Mouse (Mus musculus) embryo, embryonic 11 days (tissue): ENCODE measurements around the gene Zfp622.
A peak's percentile ranks its signal among the peaks of the same experiment; 100 is the strongest.

Experiments
- DNase-seq: peaks from one replicate; pipeline ENCODE4 v3.0.0-alpha.2; 2015

The Zfp622 gene

DNA sequence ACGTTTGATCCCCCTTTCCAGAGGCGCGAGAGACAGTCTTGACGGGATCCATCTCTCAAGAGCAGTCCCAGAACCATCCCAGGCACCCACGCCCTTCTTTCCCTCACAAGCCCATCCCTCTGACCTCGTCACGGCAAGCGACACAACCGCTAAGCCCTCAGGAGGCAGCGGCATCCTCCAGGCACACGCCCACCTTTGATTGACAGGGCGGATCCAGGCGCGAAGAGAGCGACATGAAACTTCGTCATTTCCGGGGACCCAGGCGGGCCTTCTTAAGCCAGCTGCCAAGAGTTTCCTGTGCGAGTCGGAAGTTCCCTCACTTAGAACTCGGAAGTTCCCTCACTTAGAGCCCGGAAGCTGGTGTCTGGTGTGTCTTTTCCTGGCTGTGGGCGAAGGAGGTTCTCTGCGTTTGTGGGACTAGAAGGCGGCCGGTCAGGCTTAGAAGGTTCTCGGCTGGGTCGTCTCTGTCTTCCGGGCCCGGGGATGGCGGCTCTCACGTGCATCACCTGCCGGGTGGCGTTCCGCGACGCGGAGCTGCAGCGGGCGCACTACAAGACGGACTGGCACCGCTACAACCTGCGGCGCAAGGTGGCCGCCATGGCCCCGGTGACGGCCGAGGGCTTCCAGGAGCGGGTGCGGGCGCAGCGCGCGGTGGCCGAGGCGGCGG lies at the start of gene Zfp622:
Gene Zfp622, plus strand, starts transcription at position 300 of the 667 bp plus-strand sequence.
- peak; percentile 99 for DNase-seq

DNA sequence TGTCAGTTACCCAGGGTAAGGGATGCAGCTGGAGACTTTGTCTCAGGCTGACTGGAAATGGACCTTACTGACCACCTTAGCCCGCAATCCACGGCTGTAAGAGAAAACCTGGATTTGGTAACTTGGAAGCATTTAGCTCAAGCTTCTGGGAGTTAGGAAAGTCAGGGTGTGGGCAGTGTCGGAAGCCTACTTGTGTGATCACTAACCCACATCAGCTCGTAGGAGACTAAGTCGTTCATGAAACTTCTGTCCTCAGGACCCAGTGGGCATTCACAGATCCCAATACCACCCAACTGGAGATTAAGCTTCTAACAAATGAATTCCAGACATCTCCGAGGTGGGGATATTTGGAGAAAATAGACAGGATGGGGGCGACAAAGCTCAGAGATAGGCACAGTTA lies 49.8 kb upstream of the Zfp622 start:
- no peak for DNase-seq

DNA sequence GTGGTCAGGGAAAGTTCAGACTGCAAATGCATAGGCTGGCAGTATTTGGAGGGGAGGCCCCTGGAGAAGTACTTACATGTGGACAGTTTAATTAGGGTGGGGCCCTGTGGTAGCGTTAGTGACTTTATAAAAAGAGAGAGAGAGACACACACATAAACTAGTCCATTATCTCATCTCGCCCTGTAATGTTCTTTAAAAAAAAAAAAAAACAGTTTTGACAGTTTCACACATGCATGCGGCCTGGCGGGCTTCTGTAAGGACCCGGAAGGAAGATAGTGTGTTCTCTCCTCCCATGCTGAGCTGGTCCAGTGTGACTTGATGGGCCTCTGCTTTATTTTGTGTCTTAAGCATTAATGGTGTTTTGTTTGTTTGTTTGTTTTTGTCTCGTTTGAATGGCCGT lies 45.7 kb upstream of the Zfp622 start:
- DNase-seq = no peak

DNA sequence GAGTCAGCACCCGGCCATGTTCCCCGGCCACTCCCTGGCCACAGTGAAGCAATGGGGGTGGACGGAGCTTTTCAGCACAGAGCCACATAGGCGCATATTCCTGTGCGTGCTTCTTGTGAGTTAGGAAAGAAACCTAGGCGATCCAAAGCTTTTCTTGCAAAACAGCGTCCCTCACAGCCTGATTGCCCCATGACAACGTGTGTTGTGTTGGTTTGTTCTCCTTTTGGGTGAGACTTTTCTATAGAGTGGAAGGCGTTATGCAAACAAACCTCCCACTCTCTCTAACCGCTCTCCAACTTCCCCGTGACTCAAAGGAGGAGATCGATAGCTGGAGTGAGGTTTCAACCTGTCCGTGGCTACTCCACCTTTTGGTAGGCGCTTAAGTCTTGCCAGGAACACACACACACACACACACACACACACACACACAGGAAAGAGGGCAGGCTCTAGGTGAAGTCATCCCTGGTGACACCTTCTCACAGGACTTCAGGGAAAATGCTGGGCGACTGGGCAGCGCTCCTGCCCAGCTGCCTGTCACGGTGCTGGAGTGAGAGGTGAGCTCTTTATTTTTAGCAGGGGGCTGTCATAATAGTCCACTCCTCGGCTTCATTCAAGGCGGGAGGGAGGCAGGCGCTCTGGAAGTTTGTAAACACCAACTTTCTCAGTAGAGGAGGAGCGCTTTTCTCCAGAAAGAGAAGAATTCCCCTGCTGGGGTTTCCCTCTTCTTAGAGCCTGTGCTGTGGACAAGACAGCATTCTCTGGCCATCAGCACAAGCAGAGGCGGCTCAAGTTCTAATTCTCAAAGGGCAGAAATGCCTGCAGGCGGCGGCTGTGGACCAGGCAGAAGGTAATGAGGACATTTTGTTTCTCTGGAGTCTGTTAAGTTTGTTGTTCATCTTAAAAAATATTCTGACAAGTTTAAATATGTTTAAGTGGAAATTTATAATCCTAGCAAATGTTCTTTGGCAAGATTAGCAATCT lies 43.5 kb upstream of the Zfp622 start:
- peak; percentile 24 for DNase-seq

DNA sequence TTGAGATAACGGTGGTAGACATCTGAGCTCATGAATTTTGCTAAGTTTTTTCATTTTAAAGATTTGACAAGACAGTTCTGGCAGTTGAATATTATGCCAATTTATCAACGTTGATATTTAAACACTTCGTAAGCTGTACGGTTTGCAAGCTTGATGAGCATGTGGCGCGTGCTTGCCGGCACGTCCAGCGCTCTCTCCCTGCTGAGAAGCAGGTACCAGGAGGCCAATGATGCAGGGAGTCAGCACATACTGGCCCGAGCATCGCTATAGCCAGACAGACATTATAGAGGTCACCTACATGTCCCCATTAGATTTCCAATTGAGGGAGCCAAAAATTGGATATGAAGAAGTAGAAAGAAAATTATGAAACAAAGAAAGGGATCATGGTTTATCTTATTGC lies 42.7 kb upstream of the Zfp622 start:
- DNase-seq = no peak

DNA sequence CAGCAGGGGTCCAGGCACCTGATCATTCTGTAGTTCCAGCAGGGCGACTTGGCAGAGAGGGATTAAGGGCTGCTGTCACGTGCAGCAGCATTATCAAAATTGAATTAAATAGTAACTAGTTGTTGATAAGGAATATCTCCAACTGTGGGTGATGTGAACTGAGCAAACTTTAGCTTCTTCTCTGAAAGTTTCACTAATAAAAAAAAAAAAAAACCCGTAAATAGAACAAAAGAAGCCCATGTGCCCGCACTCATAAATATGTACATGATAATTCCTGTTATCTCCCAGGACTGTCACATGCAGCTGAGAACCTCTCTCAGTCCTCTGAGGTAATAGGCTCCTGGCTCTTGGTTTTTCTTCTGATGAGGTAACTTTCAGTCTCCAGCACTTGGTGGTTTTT lies 41.8 kb upstream of the Zfp622 start:
- no peak for DNase-seq

DNA sequence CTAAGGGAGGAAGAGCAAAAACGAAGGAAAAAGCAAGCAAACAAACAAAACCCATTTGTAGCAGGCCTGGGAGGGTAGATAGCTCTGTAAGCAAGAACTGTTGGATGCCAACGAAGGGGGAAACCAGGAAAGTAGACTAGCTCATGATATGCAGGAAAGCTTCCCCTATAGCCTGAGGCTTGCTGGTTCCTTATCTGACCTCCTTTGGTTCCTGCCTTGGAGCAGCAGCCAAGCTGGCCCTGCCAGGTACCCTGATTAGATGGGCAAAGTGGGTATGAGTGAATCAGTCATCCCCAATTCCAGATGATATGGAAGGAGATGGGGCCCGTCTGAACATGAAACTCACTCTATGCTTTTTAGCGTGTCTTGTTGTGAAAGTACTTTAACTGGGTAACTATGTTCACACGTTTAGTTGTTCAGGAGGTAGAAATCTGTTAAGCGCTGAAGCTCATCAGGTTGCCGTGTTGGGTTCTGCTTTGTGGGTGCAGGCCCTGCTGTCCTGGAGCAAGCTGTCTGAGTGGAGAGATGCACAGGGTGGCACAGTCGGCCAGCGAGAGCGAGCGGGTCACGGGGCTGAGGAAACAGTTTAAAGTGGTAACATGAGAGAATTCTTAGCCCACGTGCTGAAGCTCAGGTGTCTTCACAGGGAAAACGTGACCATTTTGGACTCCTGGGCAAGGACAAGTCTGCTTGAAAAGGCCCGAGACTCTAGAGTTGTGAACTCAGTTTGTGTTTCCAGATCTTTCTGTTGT lies 40.6 kb upstream of the Zfp622 start:
- DNase-seq = no peak

DNA sequence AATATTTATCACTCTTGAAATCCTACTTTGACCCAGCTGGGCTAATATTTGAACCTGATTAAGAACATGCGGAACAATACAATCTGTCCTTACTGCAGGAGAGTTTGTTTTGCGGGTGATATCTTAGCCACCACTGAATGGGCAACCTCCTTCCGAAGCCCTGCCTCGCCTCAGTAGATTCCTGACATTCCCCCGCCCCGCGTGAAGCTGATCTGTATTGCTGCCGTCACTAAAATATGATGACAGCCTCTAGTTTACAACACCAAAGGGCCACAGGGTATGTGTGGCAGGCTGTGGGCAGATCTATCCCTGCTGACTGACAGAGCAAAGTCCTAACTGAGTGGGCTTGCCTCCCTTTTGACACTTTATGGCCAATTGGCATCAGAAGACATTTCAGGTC lies 38.9 kb upstream of the Zfp622 start:
- DNase-seq = no peak

DNA sequence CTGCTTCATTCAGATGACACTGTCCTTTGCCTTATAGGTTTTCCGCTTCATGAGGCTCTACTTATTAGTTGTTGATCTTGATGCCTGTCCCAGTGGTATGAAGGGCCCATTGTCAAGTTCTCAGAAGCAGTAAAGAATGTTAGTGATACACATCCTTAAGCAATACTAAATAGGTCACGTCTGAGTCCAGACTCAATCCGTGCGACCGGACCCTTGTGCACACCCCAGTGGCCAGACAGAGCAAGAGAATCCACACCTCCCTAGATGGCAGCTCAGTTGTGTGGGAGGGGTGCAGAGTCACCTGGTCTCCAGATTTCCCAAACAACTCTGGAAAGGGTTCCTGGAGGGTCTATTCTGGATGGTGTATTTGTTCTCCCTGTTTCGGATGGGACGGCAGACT lies 37.7 kb upstream of the Zfp622 start:
- no peak for DNase-seq

DNA sequence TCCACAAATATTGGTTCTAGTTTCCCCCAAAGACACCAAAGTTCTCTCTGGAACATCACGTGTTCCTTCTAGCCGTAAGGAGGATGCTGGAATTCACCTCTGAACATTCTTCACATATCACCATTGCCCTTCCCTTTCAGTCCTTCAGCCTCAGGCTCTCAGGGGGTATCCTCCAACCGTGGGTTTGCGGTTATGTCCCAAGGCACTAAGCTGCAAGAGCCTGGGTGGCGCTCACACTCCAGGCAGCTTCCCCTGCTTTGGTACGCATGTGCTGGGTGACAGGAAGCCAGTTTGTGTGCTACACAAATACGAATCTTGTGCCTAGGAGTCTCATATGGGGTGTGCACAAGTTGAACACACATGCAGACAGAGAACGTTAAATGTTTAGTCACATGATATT lies 36.8 kb upstream of the Zfp622 start:
- no peak for DNase-seq

DNA sequence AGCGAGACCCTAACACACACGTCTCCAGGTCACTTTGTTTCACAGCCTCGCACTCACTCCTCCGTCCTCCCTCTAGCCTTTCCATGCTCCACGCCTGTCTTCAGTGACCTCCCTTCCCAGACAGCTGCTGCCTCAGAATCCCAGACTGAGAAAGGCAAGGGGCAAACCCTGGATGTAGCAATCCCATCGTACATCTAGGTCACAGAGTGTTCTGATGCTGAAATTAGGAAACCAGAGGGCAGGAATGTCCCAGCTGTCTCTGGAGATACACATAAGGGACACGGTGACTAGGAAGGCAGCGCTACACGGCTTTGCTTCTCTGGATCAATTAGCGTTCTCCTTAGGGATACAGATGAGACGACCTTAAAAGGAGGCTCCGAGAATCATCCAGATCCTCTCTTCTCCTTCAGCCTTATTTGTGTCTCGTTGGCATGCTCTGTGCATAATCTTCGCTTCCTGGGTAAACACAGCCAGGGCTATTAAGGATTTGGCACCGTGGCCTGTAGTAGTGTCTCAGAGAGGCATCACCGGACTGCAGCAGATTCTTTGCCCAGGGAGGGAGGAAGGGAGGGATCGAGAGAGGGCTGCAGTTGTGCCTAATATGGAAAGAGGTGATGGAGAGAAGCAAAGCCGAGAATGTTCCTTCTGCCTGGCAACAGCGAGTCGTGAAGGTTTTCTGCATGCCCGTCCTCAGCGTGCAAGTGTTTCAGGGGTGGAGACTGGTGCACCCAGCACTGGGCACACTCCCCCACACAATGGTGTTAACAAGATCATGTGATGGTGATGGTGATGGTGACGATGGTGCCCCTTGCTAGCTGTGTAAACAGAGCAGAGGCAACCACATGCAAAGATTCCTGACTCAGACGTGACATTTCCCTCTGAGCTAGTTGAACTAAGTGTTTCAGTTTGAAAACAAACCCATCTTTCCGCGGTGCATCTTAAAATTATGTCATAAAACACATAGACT lies 35.6 kb upstream of the Zfp622 start:
- no peak for DNase-seq

DNA sequence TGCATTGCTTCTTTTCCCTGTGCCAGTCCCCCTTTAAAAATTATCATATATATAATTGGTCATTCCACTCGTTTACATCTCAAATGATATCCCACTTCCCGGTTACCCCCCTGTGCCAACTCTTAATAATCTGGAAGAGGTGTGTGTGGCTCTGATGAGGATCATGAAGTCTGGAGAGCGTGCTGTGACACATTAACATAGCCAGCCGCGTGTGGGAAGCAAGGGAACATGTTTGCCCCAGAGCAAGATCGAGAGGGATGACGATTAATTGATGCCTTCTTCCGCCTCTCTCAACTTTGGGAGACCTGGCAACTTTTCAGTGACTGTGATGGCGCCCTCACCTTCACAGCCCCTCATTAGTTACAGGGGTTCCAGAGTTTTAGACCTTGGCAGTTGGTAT lies 34.5 kb upstream of the Zfp622 start:
- no peak for DNase-seq

DNA sequence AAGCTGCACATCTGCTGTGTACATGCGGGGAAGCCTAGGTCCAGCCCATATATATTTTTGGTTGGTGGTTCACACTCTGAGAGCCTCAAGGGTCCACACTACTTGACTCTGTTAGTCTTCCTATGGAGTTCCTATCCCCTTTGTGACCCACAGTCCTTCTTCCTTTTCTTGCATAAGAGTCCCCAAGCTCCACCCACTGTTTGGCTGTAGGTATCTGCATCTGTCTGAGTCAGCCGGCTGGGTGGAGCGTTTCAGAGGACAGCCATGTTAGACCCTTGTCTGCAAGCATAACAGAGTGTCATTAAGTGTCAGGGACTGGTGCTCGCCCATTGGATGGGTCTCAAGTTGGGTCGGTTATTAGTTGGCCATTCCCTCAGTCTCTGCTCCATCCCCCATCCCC lies 33.6 kb upstream of the Zfp622 start:
- DNase-seq = no peak

DNA sequence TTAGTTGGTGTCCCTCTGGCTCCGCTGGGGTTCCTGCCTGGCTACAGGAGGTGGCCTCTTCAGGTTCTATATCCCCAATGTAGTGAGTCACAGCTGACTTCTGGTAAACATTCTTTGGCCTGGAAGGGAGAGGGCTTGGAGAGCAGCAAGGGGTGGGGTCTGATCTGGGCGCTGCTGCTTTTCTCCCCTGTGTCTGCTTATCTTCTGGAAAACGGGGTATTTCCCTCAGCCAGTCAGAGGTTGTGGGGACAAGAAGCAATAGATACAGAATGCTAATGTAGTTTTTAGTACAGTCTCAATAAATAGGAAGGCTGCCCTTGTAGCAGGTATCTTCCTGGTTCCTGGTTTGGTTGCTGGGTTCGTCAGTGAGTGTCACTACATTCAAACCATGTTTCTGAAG lies 33.1 kb upstream of the Zfp622 start:
- no peak for DNase-seq

DNA sequence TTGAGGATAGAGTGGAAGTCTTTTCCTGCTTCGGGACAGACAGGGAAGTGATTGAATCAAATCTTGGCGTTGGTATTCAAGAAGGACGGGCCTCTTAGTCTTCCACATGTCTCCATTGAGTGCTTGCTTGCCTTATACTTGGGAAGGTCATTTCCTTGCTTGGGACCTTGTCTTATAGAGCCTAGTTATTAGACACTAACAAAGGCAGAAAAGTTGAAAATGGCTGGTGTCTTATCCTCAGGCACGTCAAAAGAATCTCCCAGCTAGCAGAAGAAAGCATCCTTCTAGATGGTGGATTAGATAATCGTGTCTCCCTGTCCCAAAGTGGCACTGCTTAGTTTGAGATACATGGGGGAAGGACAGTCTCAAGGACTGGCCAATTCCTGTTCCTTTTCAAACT lies 28.2 kb upstream of the Zfp622 start:
- no peak for DNase-seq

DNA sequence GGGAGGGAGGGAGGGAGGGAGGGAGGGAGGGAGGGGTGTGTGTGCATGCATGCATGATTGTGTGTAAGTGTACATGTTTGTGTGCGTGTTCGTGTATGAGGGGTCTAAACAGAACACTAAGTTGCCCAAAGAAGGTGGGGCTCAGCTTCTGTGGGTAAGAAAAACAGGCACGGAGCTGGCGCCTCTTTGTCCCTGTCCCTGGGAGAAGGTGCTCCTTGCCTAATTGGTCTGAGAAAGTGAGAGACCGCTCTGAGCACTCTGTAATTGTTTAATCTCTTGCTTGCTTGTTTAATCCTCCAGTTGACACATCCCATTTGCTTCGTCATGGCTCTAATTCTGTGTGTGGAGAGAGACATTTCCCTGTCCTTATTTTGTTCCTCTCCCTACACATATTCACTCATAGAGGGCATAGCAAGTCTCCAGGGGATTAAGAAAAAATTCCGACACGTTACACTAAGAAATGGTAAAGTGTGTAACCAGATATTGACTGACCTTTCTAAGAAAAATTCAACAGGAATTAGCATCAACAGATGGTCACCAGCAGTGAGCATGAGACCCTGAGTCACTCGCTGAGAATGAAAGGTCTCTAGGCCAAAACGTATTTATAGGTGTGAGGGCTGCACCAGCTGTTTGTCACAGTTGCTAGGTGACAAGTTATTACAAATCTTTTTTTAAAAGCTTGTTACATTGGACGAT lies 27.6 kb upstream of the Zfp622 start:
- DNase-seq = peak; percentile 13

DNA sequence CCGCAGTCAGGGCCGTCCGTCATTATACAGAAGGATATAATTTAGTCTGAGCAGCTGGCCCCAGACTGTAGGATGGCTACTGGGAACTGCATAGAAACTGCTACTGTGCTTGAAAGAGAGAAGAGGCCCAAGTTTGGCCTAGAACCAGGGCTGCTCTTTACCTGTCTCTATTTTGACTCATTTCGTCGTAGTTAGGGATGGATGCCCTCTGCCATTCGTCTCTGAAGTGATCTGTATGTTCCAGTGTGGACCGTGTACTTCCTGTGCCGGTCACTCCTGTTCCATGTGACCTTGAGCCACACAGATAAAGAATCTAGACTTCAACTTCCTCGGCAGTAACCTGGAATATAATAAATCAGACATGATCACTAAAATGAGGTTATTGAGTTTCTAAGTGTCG lies 26.5 kb upstream of the Zfp622 start:
- no peak for DNase-seq

DNA sequence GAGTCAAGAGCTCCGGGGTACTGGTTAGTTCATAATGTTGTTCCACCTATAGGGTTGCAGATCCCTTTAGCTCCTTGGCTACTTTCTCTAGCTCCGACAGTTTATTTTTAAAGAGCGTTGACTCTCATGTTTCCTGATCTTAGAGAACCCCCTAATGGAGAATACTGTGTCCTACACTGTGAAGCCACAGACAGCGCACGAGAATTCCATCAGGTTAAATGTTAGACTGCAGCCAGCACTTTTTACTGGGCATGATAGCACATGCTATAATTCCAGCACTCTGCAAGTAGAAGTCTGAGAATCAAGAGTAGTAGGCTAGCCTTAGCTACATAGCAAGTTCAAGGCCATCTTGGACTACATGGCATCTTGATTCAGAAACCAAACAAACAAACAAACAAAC lies 24.8 kb upstream of the Zfp622 start:
- peak; percentile 71 for DNase-seq

DNA sequence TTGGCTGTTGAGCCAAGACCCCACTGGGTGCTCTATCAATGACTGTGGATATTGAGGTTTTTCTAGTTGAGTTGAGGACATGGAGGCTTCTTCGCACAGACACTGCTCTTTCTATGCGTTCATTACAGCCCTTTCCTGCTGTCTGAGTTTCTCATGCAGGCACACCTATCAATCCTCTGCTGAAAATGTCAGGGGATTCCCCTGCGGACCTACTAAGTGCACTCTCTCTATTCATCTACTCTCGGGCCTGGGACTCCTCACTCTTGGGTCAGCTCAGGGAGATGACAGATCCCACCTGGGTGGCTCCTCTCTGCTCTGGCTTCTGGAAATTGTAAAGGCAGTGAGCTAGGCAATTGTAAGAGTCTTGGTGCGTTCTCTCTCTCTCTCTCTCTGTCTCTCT lies 23.9 kb upstream of the Zfp622 start:
- no peak for DNase-seq

DNA sequence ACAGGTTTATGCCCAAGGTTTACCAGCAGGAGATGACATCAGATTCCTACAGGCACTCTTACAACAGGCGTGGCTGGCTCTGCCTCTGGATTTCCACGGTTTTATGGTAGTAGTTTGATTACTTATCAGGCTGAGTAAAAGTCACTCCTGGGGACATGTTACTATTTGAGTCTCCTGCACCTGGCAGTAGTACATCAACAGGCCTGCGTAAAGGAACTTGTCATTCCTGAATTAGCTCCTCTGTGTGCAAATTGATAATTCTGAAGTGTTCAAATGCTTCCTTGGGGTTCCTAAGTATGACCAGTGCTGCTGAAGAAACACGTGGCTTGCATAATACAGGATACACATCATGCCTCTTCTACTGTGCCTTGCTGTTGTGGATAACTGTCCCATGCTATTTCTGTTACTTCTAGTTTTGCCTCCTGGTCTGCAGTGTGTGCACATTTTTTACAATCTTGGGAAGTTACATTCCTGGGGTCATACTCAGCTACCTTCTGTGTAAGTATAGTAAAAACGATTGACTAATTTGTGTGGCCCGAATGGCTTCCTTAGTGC lies 17.9 kb upstream of the Zfp622 start:
- DNase-seq = no peak

DNA sequence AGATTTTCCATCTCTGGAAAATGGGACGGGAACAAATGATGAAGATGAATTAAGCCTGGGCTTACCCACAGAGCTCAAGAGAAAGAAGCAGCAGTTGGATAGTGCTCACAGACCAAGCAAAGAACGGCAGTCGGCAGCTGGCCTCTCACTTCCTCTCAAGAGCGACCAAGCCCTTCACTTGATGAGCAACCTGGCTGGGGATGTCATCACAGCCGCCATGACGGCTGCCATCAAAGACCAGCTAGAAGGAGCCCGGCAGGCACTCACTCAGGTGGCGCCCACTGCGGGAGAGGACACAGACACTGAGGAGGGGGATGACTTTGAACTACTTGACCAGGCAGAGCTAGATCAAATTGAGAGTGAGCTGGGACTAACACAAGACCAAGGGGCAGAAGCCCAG lies 12.6 kb upstream of the Zfp622 start:
- DNase-seq = no peak
